Mouse (Mus musculus) erythroblast, embryonic 14.5 days (primary cell): ENCODE measurements around the gene Nt5dc2. TPM values are rescaled to one million over a fixed set of nuclear protein-coding genes. Genes with fewer than 3 reads are reported as not detected.
A peak's percentile ranks its signal among the peaks of the same experiment; 100 is the strongest.

ENCODE experiments used
- H3K27me3 ChIP-seq: 2 replicates; pipeline ENCODE4 v1.6.1; 2012; ENCODE audit warnings: inconsistent platforms; ENCODE audit not compliant: control insufficient read depth
- H3K36me3 ChIP-seq: 2 replicates; pipeline ENCODE4 v1.6.1; 2012; ENCODE audit warnings: mild to moderate bottlenecking, inconsistent platforms; ENCODE audit not compliant: control insufficient read depth
- H3K4me1 ChIP-seq: 2 replicates; pipeline ENCODE4 v1.6.1; 2012; ENCODE audit warnings: inconsistent platforms; ENCODE audit not compliant: control insufficient read depth
- H3K4me3 ChIP-seq: replicated peaks from 2 replicates; pipeline ENCODE3; 2012; ENCODE audit warnings: moderate library complexity, mild to moderate bottlenecking, inconsistent platforms
- H3K9me3 ChIP-seq: 2 replicates; pipeline ENCODE4 v1.6.1; 2012; ENCODE audit warnings: low read length, inconsistent platforms, mixed read lengths; ENCODE audit not compliant: control insufficient read depth
- GATA1 ChIP-seq: IDR thresholded peaks from 2 replicates; pipeline ENCODE4 v1.6.1; 2012; ENCODE audit warnings: low read length, inconsistent platforms, mixed read lengths
- TAL1 ChIP-seq: IDR thresholded peaks from 3 replicates; pipeline ENCODE4 v1.6.1; 2012; ENCODE audit warnings: low read length, inconsistent platforms, mixed read lengths
- polyA plus RNA-seq: library from polyadenylated mRNA; stranded (reverse); fragments of >175 nt; gene quantifications from 2 replicates; pipeline ENCODE4 v1.2.3, GENCODE M21; 2012

The Nt5dc2 gene
- polyA plus RNA-seq, 1 experiment, result 16.8 TPM

DNA sequence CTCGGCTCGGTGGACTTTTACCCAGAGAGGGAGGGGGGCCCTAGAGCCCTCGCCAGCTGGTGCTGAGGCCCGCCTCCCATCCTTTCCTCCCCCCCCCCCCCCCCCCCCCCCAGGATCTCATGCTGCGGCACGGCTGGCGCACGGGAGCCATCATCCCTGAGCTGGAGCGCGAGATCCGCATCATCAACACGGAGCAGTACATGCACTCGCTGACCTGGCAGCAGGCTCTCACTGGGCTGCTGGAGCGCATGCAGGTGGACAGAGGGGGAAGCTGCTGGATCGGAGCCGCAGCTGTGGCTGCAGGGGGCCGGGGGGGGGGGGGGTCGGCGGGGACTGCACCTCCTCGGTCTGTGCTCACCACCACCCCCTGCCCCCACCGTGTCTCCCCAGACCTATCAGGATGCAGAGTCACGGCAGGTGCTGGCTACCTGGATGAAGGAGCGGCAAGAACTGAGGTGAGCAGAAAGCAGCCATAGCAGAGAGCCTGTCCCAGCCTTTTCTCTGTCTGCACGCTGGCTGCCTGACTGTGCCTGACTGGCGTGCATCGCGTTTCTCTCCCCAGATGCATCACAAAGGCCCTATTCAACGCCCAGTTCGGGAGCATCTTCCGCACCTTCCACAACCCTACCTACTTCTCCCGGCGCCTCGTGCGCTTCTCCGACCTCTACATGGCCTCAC lies 7.5 kb downstream of the Nt5dc2 start:
- Histone ChIP-seq H3K4me3 (no peak overlapping the region), H3K9me3 (peaks cover 12% of the 10 kb centered on the region), H3K27me3 (no peaks in the 10 kb centered on the region), H3K4me1 (peaks cover 5% of the 10 kb centered on the region), H3K36me3 (peaks cover 100% of the 10 kb centered on the region)
- no peak for TF ChIP-seq TAL1
- no peak for TF ChIP-seq GATA1

DNA sequence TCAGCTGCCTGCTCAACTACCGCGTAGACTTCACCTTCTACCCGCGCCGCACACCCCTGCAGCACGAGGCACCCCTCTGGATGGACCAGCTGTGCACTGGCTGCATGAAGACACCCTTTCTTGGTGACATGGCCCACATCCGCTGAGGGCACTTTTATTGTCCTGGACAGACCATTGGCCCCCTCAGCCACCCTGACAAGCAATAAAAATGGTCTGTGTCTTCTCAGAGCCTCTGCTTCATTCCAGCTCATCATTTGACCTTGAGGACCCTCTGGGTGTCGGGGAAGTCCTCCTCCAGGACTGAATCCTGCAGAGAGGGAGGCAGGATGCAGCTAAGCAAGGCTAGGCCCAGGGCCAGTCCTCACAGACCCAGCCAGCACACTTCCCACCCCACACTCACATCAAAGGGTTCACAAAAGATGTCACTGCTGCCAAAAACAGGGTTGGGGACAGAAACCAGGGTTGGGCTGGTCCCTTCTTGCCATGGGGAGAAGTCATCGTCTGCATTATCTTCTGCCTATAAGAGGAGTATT lies 8.1 kb downstream of the Nt5dc2 start:
- Histone ChIP-seq H3K4me1 (no peaks in the 10 kb centered on the region; the same call in none of the 2 replicates), H3K36me3 (peaks cover 97% of the 10 kb centered on the region), H3K27me3 (no peaks in the 10 kb centered on the region), H3K4me3 (no peak overlapping the region), H3K9me3 (peaks cover 12% of the 10 kb centered on the region)
- TF ChIP-seq TAL1 (no peak), GATA1 (no peak)

DNA sequence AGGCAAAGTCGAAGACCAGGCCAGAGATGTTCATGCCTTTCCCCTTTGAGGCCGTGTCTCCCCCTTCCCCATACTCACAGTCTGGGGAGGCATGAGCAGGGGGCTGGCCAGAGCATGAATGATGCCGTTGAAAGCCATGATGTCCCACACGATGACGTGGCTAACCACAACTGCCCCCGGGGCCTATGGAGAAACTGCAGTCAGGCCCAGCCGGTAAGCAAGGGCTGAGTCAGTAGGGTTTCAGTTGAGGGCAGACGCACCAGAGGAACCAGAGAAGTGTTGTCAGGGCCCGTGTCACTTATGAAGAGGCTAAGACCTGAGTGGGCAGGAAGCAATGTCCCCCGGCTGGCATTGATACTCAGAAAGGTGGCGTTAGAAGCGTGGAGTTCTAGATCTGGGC lies 8.8 kb downstream of the Nt5dc2 start:
- Histone ChIP-seq H3K4me1 (no peaks in the 10 kb centered on the region; the same call in none of the 2 replicates), H3K36me3 (peaks cover 91% of the 10 kb centered on the region)

DNA sequence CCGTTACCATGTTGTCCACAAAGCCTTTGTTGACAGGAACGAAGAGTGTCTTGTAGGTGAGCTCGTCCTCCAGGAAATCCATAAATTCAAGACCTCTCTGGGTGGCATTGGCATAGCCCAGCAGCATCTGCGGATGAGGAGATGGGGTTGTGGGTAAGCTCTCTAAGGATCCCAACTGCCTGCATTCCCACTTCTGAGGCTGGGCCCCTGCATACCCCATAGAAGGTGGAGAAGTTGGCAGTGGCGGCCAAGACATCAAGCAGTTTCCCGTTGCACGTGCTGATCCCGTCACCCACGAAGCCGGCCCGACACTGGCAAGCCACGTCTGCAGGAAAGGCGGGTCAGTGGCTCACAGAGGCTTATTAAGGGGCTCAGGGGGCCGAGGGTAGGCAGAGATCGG lies 9.3 kb downstream of the Nt5dc2 start:
- peaks cover 12% of the 10 kb centered on the region for H3K9me3 ChIP-seq
- H3K4me1 ChIP-seq, result no peaks in the 10 kb centered on the region; the same call in none of the 2 replicates
- H3K27me3 ChIP-seq, result peaks cover under 1% of the 10 kb centered on the region; the same call in 1 of the 2 replicates
- TF ChIP-seq TAL1 (no peak), GATA1 (no peak)
- H3K4me3 ChIP-seq, result no peak overlapping the region
- H3K36me3 ChIP-seq, result peaks cover 91% of the 10 kb centered on the region

More for the DNA sequence above, 8.8 kb downstream of the Nt5dc2 start:
- TF ChIP-seq GATA1 (no peak), TAL1 (no peak)
- Histone ChIP-seq H3K9me3 (peaks cover 12% of the 10 kb centered on the region), H3K27me3 (no peaks in the 10 kb centered on the region), H3K4me3 (no peak overlapping the region)

DNA sequence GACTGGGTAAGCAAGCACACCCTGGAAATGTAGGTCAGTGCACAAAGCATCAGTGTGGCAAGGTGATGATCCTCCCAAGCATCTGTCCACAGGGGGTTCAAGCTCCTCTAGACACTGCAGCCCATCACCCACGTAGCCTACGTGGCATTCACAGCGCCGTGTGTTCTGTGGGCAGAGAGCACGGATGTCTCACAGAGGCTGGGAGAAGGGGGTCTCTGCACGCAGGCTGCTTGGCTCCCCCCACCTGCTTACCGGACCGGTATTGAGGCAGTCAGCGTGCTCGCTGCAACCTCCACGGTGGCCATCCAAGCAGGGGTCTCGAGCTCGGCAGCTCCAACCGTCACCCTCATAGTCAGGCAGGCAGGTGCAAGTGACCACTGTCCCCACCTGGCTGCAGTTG lies 10.2 kb downstream of the Nt5dc2 start:
- no peaks in the 10 kb centered on the region; the same call in none of the 2 replicates for H3K4me1 ChIP-seq
- TF ChIP-seq GATA1 (no peak), TAL1 (no peak)
- H3K4me3 ChIP-seq, result no peak overlapping the region
- peaks cover 88% of the 10 kb centered on the region for H3K36me3 ChIP-seq
- peaks cover 3% of the 10 kb centered on the region; the same call in 1 of the 2 replicates for H3K27me3 ChIP-seq
- peaks cover 12% of the 10 kb centered on the region for H3K9me3 ChIP-seq

DNA sequence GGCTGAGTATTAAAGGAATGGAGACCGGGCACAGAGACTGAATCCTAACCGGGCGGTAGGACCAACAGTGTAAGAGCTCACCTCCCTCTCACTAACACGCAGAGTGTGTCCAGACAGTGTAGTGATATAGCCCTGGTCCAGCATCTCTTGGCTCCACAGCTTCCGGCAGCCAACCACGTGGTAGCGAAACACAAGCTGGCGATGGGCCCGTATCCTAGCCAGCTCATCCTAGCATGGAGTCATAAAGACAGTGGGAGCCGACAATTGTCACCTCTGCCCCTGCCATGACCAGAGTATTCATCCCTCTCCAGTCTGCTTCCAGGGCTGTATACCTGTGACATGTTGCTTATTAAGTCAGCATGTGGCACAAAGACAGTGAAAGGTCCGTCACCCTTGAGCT lies 14.8 kb downstream of the Nt5dc2 start:
- H3K4me3 ChIP-seq, result no peak overlapping the region
- no peaks in the 10 kb centered on the region; the same call in 1 of the 2 replicates for H3K4me1 ChIP-seq
- peaks cover 12% of the 10 kb centered on the region for H3K9me3 ChIP-seq
- H3K27me3 ChIP-seq, result peaks cover 3% of the 10 kb centered on the region; the same call in 1 of the 2 replicates
- peaks cover 57% of the 10 kb centered on the region for H3K36me3 ChIP-seq
- TF ChIP-seq GATA1, result no peak
- no peak for TF ChIP-seq TAL1

DNA sequence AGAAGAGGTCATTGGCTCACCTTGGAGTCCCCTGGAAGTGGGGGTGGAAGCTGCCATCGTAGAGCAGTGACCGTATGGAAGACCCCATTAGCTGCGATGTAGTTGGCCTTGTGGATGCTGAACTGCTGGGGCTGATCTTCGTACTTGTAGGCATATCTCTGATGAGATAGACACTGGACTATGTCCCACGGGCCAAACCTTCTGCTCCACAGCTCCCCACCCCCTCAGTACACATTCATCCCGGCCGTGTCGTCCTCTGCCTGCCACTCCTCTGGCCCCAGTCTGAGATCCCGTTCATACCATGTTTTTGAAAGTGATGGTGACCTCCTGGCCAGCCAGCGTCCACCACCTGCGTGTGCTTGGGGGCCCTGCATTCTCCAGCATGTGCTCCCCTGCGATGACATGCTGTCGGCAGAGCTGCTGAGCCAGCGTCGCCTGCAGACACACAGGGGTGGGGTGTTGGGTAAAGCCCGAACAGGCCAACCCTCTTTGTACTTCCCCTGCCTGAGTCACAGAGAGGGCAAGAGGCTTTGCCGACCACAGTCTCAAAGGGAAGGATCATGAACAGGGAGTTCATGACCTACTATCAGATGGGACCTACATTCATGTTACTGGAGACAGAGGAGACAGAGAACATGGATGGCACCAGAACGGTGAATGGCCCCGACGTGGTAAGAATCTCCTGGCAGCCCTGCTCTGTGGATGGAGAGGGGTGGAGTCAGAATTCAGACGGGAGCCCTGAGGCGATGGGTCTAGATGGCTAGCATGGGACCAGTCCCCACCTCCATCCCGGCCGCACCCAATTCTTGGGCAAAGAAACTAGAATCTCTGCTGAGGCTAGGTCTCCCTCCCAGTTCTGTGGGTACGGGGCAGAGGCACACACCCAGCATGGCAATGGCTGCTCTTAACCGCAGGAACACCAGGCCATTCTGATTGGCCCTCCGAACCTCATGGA lies 29.6 kb downstream of the Nt5dc2 start:
- Histone ChIP-seq H3K36me3 (peaks cover 2% of the 10 kb centered on the region; the same call in 1 of the 2 replicates), H3K4me3 (peak overlapping the region; percentile 8), H3K27me3 (peaks cover 8% of the 10 kb centered on the region; the same call in 1 of the 2 replicates), H3K4me1 (peaks cover 16% of the 10 kb centered on the region), H3K9me3 (no peaks in the 10 kb centered on the region)
- TF ChIP-seq TAL1, result no peak
- TF ChIP-seq GATA1, result no peak

DNA sequence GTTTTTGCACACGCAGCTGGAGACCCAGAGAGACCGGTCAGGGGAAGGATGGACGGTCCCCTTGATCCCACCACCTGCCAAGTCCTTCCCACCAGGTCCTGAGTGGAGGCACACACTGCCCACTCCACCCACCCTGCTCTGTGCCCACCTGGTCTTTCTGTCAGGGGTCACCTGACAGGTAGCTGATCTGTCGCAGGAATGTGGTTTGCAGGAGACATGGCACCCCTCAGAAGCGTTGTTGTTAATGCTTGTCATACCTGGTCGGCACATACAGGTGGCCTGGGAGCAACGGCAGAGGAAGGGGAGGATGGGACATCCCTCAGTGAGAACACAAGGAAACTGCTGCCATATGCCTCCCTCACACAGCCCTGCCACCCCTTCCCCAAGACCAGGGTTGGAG lies 30.3 kb downstream of the Nt5dc2 start:
- no peak for TF ChIP-seq GATA1
- no peak for TF ChIP-seq TAL1
- Histone ChIP-seq H3K36me3 (peaks cover 2% of the 10 kb centered on the region; the same call in 1 of the 2 replicates), H3K4me3 (no peak overlapping the region), H3K9me3 (no peaks in the 10 kb centered on the region), H3K27me3 (peaks cover 9% of the 10 kb centered on the region), H3K4me1 (peaks cover 21% of the 10 kb centered on the region)

DNA sequence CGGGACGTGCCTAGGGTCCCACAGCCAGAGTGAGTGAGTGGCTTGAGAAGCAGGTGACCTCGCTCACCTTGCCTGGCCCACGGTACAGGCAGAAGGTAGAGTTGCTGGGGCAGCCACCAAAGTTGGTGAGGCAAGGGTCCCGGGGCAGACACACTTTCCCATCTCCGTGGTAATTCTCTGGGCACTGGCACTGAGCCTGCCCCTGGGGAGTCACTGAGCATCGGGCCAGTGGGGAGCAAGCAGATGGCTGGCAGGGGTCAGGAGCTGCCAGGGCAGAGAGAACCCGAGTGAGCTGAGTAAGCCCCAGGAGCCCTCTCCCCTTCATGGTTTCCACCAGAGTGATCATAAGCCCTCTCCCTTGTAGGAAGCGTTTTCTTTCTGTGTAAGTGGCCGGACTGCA lies 30.8 kb downstream of the Nt5dc2 start:
- Histone ChIP-seq H3K27me3 (peaks cover 13% of the 10 kb centered on the region), H3K4me1 (peaks cover 25% of the 10 kb centered on the region), H3K36me3 (peaks cover 2% of the 10 kb centered on the region; the same call in 1 of the 2 replicates), H3K4me3 (no peak overlapping the region), H3K9me3 (no peaks in the 10 kb centered on the region)
- TF ChIP-seq TAL1 (no peak), GATA1 (no peak)
